Mouse (Mus musculus): ENCODE results near the gene Olfml2a. TPM values are rescaled to one million over a fixed set of nuclear protein-coding genes. Genes with fewer than 3 reads are reported as not detected.

Olfml2a gene
- 0.11 TPM for polyA plus RNA-seq (2012; fragmentation: generic; extraction: Trizol)

DNA sequence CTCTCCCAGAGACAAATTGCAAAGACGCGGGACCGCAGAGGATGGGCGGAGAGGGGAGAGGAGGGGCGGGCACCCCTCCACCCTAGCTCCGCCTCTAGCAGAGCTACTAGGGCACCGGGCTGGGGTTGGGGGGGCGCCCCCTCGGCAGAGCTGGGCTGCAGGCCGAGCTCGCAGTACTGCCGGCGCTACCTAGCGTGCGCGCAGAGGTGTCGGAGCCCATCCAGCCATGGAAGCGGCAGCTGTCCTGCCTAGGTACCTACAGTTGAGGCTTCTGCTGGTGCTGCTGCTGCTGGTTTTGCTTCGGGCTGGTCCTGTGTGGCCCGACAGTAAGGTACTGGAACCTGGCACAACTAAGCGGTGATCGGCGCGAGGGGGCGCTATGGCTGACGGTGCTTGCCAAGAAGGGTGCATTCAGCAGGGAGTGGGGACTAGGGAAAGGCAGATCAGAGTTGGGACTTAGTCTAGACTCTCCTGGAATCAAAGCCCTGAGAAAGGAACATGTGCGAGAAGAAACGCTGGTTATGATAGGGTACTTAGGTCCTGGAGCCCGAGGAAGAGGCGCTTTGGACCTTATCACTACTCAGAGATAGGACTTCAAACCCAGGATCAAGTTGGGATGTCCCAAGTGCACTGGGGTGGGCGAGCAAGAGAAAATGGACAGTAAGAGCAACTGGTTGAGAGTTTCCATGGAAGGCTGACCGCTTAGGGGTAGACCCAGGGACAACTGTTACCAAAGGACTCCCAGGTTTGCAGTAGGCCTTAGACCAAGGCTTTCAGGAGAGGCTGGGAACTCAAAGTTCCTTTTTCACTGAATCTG is at the start of gene Olfml2a:
Gene Olfml2a, plus strand, starts transcription at position 128 of the 817 bp plus-strand sequence.
- H3K4me2 ChIP-seq (ENCODE audit: low read depth), result no peak within 1 kb of the TSS
- H3K79me2 ChIP-seq (ENCODE audit: control insufficient read depth, insufficient read depth), result no peaks in the 10 kb centered on the region
- no peak within 1 kb of the TSS for H3ac ChIP-seq (ENCODE audit: control insufficient read depth, insufficient read length)
- no peak within 1 kb of the TSS for H3K4me3 ChIP-seq
- H3K36me3 ChIP-seq (ENCODE audit: control insufficient read depth, insufficient read depth), result no peaks in the 10 kb centered on the region
- no peak for TF ChIP-seq REST (IDR thresholded peaks at IDR 0.05; ENCODE audit: insufficient read depth, insufficient read length)
- TF ChIP-seq E2F4 (IDR thresholded peaks at IDR 0.05; ENCODE audit: insufficient read depth), result no peak
- TF ChIP-seq SRF (IDR thresholded peaks at IDR 0.05; ENCODE audit: control insufficient read depth, insufficient read length, low read depth), result no peak
- TF ChIP-seq CEBPB (IDR thresholded peaks at IDR 0.05; ENCODE audit: insufficient read depth, poor library complexity, severe bottlenecking), result no peak
- TF ChIP-seq TCF12 (IDR thresholded peaks at IDR 0.05; ENCODE audit: insufficient read depth, poor library complexity, severe bottlenecking), result no peak
- no peak for TF ChIP-seq TCF3 (IDR thresholded peaks at IDR 0.05; ENCODE audit: insufficient read length, low read depth)
- no peaks in the 10 kb centered on the region for H3K27me3 ChIP-seq (ENCODE audit: control insufficient read depth, insufficient read depth, insufficient read length)

DNA sequence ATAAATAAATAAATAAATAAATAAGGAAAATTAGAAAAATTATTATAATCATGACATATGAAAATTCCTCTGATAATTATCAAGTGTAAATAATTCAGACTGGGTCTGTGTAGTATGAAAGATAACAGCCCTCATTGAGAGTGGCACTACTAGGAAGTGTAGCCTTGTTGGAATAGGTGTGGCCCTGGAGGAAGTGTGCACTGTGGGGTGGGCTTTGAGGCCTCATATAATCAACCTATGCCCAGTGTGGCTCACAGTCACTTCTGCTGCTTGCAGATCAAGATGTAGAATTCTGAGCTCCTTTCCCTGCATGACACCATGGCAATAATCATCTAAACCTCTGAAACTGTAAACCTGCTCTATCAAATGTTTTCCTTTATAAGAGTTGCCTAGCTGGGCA is 28.9 kb upstream of the Olfml2a start:
- TF ChIP-seq POLR2A (IDR thresholded peaks at IDR 0.05; ENCODE audit: insufficient read length, low read depth), result no peak
- TF ChIP-seq CEBPB (IDR thresholded peaks at IDR 0.05; ENCODE audit: insufficient read depth, poor library complexity, severe bottlenecking), result no peak
- TF ChIP-seq REST (IDR thresholded peaks at IDR 0.05; ENCODE audit: insufficient read depth, insufficient read length), result no peak
- no peak for TF ChIP-seq MAX (IDR thresholded peaks at IDR 0.05; ENCODE audit: low read depth)
- H3K27me3 ChIP-seq (ENCODE audit: control insufficient read depth, insufficient read depth, insufficient read length), result no peaks in the 10 kb centered on the region
- no peaks in the 10 kb centered on the region for H3K36me3 ChIP-seq (ENCODE audit: control insufficient read depth, insufficient read depth)
- H3K79me2 ChIP-seq (ENCODE audit: control insufficient read depth, insufficient read depth), result peaks cover 17% of the 10 kb centered on the region
- no peak overlapping the region for H3K4me3 ChIP-seq
- H3K4me2 ChIP-seq (ENCODE audit: low read depth), result no peak overlapping the region
- H3ac ChIP-seq (ENCODE audit: control insufficient read depth, insufficient read length), result no peak overlapping the region

DNA sequence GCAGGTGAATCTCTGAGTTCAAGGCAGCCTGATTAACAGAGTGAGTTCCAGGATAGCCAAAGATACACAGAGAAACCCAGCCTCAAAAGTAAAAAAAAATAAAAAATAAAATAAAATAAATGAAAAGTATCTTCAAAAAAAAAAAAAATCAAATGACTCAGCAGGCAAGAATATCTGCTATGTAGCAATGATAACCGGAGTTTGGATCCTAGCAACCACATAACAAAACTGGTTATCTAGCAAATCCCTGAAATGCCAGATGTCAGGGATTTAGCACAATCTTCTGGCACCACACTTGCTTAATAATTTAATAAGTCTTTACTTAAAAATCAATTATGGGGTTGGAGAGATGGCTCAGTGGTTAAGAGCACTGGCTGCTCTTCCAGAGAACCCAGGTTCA is 27.5 kb upstream of the Olfml2a start:
- no peaks in the 10 kb centered on the region for H3K36me3 ChIP-seq (ENCODE audit: control insufficient read depth, insufficient read depth)
- H3K4me3 ChIP-seq, result no peak overlapping the region
- TF ChIP-seq CEBPB (IDR thresholded peaks at IDR 0.05; ENCODE audit: insufficient read depth, poor library complexity, severe bottlenecking), result no peak
- H3K27me3 ChIP-seq (ENCODE audit: control insufficient read depth, insufficient read depth, insufficient read length), result no peaks in the 10 kb centered on the region
- peaks cover 20% of the 10 kb centered on the region for H3K79me2 ChIP-seq (ENCODE audit: control insufficient read depth, insufficient read depth)
- no peak overlapping the region for H3K4me2 ChIP-seq (ENCODE audit: low read depth)
- H3ac ChIP-seq (ENCODE audit: control insufficient read depth, insufficient read length), result no peak overlapping the region

DNA sequence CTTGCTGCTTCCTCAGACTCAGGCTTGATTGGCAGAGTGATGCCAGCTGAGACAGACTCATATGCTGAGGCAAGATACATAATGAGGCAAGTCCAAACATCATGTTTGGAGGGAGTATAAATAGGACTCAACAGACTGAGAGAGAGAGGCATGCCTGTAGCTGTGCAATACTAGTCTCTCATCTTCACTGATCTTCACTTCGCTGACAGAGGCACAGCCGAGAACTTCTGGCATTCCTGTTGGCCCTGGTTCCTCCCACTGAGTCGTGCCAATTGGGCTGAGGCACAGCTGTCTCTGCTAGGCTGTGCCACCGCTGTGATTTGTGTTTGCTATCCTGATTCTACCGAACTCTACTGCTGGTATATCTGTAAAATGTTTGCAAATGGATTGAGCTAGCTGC is 25.7 kb upstream of the Olfml2a start:
- Histone ChIP-seq H3K4me3 (no peak overlapping the region), H3K4me2 (ENCODE audit: low read depth) (no peak overlapping the region), H3K27me3 (ENCODE audit: control insufficient read depth, insufficient read depth, insufficient read length) (no peaks in the 10 kb centered on the region), H3K79me2 (ENCODE audit: control insufficient read depth, insufficient read depth) (peaks cover 27% of the 10 kb centered on the region), H3K36me3 (ENCODE audit: control insufficient read depth, insufficient read depth) (no peaks in the 10 kb centered on the region), H3ac (ENCODE audit: control insufficient read depth, insufficient read length) (no peak overlapping the region)
- no peak for TF ChIP-seq USF1 (IDR thresholded peaks at IDR 0.05; ENCODE audit: low read depth)
- peak; percentile 62 to 85 (median 76) for TF ChIP-seq MYOG (IDR thresholded peaks at IDR 0.05; ENCODE audit: control insufficient read depth in 1 of 3, insufficient read depth in 1 of 3, insufficient read length in 2 of 3, low read depth in 2 of 3)
- TF ChIP-seq POLR2A (IDR thresholded peaks at IDR 0.05; ENCODE audit: insufficient read length, low read depth), result no peak
- TF ChIP-seq MAX (IDR thresholded peaks at IDR 0.05; ENCODE audit: low read depth), result no peak
- no peak for TF ChIP-seq CEBPB (IDR thresholded peaks at IDR 0.05; ENCODE audit: insufficient read depth, poor library complexity, severe bottlenecking)
- peak in 2 of 3 experiments; percentile 51 to 78 for TF ChIP-seq MYOD1 (IDR thresholded peaks at IDR 0.05; ENCODE audit: control insufficient read depth in 1 of 3, insufficient read length in 2 of 3, low read depth in 2 of 3)
- no peak for TF ChIP-seq TCF3 (IDR thresholded peaks at IDR 0.05; ENCODE audit: insufficient read length, low read depth)
- TF ChIP-seq E2F4 (IDR thresholded peaks at IDR 0.05; ENCODE audit: insufficient read depth), result no peak
- no peak for TF ChIP-seq TCF12 (IDR thresholded peaks at IDR 0.05; ENCODE audit: insufficient read depth, poor library complexity, severe bottlenecking)
- no peak for TF ChIP-seq REST (IDR thresholded peaks at IDR 0.05; ENCODE audit: insufficient read depth, insufficient read length)
- TF ChIP-seq POLR2AphosphoS2 (IDR thresholded peaks at IDR 0.05; ENCODE audit: insufficient read length, low read depth), result no peak
- no peak for TF ChIP-seq SRF (IDR thresholded peaks at IDR 0.05; ENCODE audit: control insufficient read depth, insufficient read length, low read depth)

DNA sequence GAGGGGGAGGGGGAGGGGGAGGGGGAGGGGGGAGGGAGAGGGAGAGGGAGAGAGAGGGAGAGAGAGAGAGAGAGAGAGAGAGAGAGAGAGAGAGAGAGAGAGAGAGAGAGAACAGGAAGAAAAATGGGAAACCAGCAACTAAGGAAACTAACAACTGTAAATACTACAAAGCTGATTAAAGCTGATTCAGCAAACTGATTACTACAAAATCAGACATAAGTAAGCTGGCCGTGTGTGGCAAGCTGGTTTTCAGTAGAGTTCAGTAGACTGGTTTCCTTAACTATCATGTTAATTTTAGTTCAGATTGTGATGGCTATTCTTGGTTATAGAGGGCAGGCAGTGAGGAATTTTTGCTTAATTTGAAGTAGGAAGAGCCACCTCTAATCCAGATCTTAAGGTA is 23.2 kb upstream of the Olfml2a start:
- Histone ChIP-seq H3K27me3 (ENCODE audit: control insufficient read depth, insufficient read depth, insufficient read length) (no peaks in the 10 kb centered on the region), H3K4me3 (no peak overlapping the region), H3K4me2 (ENCODE audit: low read depth) (no peak overlapping the region), H3K36me3 (ENCODE audit: control insufficient read depth, insufficient read depth) (no peaks in the 10 kb centered on the region), H3K79me2 (ENCODE audit: control insufficient read depth, insufficient read depth) (peaks cover 33% of the 10 kb centered on the region), H3ac (ENCODE audit: control insufficient read depth, insufficient read length) (no peak overlapping the region)
- TF ChIP-seq MAX (IDR thresholded peaks at IDR 0.05; ENCODE audit: low read depth), result no peak
- no peak for TF ChIP-seq REST (IDR thresholded peaks at IDR 0.05; ENCODE audit: insufficient read depth, insufficient read length)
- no peak for TF ChIP-seq SRF (IDR thresholded peaks at IDR 0.05; ENCODE audit: control insufficient read depth, insufficient read length, low read depth)
- TF ChIP-seq USF1 (IDR thresholded peaks at IDR 0.05; ENCODE audit: low read depth), result no peak
- no peak for TF ChIP-seq POLR2A (IDR thresholded peaks at IDR 0.05; ENCODE audit: insufficient read length, low read depth)
- no peak for TF ChIP-seq TCF3 (IDR thresholded peaks at IDR 0.05; ENCODE audit: insufficient read length, low read depth)
- no peak for TF ChIP-seq MYOD1 (IDR thresholded peaks at IDR 0.05; ENCODE audit: control insufficient read depth in 1 of 3, insufficient read length in 2 of 3, low read depth in 2 of 3)
- no peak for TF ChIP-seq MYOG (IDR thresholded peaks at IDR 0.05; ENCODE audit: control insufficient read depth in 1 of 3, insufficient read depth in 1 of 3, insufficient read length in 2 of 3, low read depth in 2 of 3)
- TF ChIP-seq POLR2AphosphoS2 (IDR thresholded peaks at IDR 0.05; ENCODE audit: insufficient read length, low read depth), result no peak
- TF ChIP-seq E2F4 (IDR thresholded peaks at IDR 0.05; ENCODE audit: insufficient read depth), result no peak
- TF ChIP-seq CEBPB (IDR thresholded peaks at IDR 0.05; ENCODE audit: insufficient read depth, poor library complexity, severe bottlenecking), result no peak
- no peak for TF ChIP-seq TCF12 (IDR thresholded peaks at IDR 0.05; ENCODE audit: insufficient read depth, poor library complexity, severe bottlenecking)
